Mouse (Mus musculus) gastrocnemius, postnatal 25 days (tissue): Measurements from ENCODE around the gene Tnfrsf4. TPM values are rescaled to one million over a fixed set of nuclear protein-coding genes. Genes with fewer than 3 reads are reported as not detected.

Experiments
- microRNA-seq, 2 experiments: library from miRNA; unstranded; fragments of <30 nt; microRNA quantifications; one replicate each; pipeline ENCODE4 v1.2.0; 2021; ENCODE audit warnings: borderline replicate concordance in 2 of 2
- total RNA-seq, 2 experiments: library from RNA; stranded (reverse); gene quantifications; 1 replicate in 1 of 2; 2 replicates in 1 of 2; pipeline ENCODE4 v1.2.3; 2021

Tnfrsf4 gene
- total RNA-seq, 2 experiments from 2014 or later: 0.51 to 0.80 TPM

Small RNA genes lying within 50 kb of the gene (microRNA-seq; reads per million reads assigned to microRNA genes)
- gene Mir200a (2.9 to 3.4 reads per million in 2 experiments), gene Mir200b (0.74 to 1.9 reads per million in 2 experiments), gene Mir429 (2.2 to 4.8 reads per million in 2 experiments)

Other genes with a start within 250 kb of the Tnfrsf4 start
- gene Vwa1, start 239.1 kb upstream of the Tnfrsf4 start, total RNA-seq: 1 to 10 TPM; 5.0 to 5.4 TPM
- under 1 TPM; 0.88 to 0.92 TPM for gene Tmem88b, start 228.0 kb upstream of the Tnfrsf4 start, total RNA-seq
- gene Ankrd65, start 223.4 kb upstream of the Tnfrsf4 start, total RNA-seq: not detected
- 10 to 100 TPM; 45.1 to 47.7 TPM for gene Mrpl20, start 211.0 kb upstream of the Tnfrsf4 start, total RNA-seq
- 10 to 100 TPM; 20.4 to 26.6 TPM for gene Ccnl2, start 201.4 kb upstream of the Tnfrsf4 start, total RNA-seq
- gene Aurkaip1, start 182.6 kb upstream of the Tnfrsf4 start, total RNA-seq: 10 to 100 TPM; 68.4 to 70.9 TPM
- gene Mxra8, start 174.2 kb upstream of the Tnfrsf4 start, total RNA-seq: 10 to 100 TPM; 37.5 to 37.6 TPM
- 100 to 1,000 TPM in 1 of 2 experiments, 10 to 100 TPM in 1; 100.0 to 103 TPM for gene Dvl1, start 166.4 kb upstream of the Tnfrsf4 start, total RNA-seq
- gene Tas1r3, start 150.5 kb upstream of the Tnfrsf4 start, total RNA-seq: under 1 TPM in 1 of 2 experiments, not detected in 1; 0.11 TPM
- gene Cptp, start 144.4 kb upstream of the Tnfrsf4 start, total RNA-seq: 10 to 100 TPM; 15.6 to 16.6 TPM
- gene Ints11, start 144.3 kb upstream of the Tnfrsf4 start, total RNA-seq: 10 to 100 TPM; 14.1 to 17.9 TPM
- 10 to 100 TPM; 10.2 to 11.2 TPM for gene Pusl1, start 122.1 kb upstream of the Tnfrsf4 start, total RNA-seq
- gene Acap3, start 122.0 kb upstream of the Tnfrsf4 start, total RNA-seq: 10 to 100 TPM in 1 of 2 experiments, 1 to 10 TPM in 1; 7.2 to 10.4 TPM
- gene Ube2j2, start 70.0 kb upstream of the Tnfrsf4 start, total RNA-seq: 10 to 100 TPM; 50.2 to 50.8 TPM
- 10 to 100 TPM; 14.7 to 16.1 TPM for gene C1qtnf12, start 51.5 kb upstream of the Tnfrsf4 start, total RNA-seq
- gene B3galt6, start 21.2 kb upstream of the Tnfrsf4 start, total RNA-seq: 1 to 10 TPM; 1.2 to 1.6 TPM
- gene Sdf4, start 21.0 kb upstream of the Tnfrsf4 start, total RNA-seq: 10 to 100 TPM; 67.0 to 79.3 TPM
- not detected for gene Tnfrsf18, start 12.3 kb downstream of the Tnfrsf4 start, total RNA-seq
- not detected for gene Ttll10, start 45.6 kb downstream of the Tnfrsf4 start, total RNA-seq
- 1 to 10 TPM; 2.2 to 4.3 TPM for gene 9430015G10Rik, start 96.1 kb downstream of the Tnfrsf4 start, total RNA-seq
- gene Rnf223, start 116.7 kb downstream of the Tnfrsf4 start, total RNA-seq: not detected
- 10 to 100 TPM in 1 of 2 experiments, 1 to 10 TPM in 1; 9.7 to 11.3 TPM for gene Agrn, start 183.6 kb downstream of the Tnfrsf4 start, total RNA-seq
- gene Isg15, start 187.0 kb downstream of the Tnfrsf4 start, total RNA-seq: 1 to 10 TPM; 1.0 to 1.1 TPM
- gene AW011738, start 189.5 kb downstream of the Tnfrsf4 start, total RNA-seq: 1 to 10 TPM; 2.9 to 3.9 TPM
- gene Perm1, start 202.0 kb downstream of the Tnfrsf4 start, total RNA-seq: 100 to 1,000 TPM; 169 to 182 TPM
- gene Plekhn1, start 221.0 kb downstream of the Tnfrsf4 start, total RNA-seq: 1 to 10 TPM; 5.4 to 6.9 TPM
- gene Noc2l, start 222.2 kb downstream of the Tnfrsf4 start, total RNA-seq: 10 to 100 TPM; 26.7 to 27.9 TPM
- gene Samd11, start 241.8 kb downstream of the Tnfrsf4 start, total RNA-seq: under 1 TPM in 1 of 2 experiments, not detected in 1; 0.16 TPM